Mouse (Mus musculus): Measurements from ENCODE around the gene Slc27a3. TPM values are rescaled to one million over a fixed set of nuclear protein-coding genes. Genes with fewer than 3 reads are reported as not detected.
"Not testable (repeated sequence)": the region's sequence is repeated elsewhere in the genome, so short reads cannot be mapped to it uniquely, and the experiment has no call there.

Gene Slc27a3
- polyA plus RNA-seq, 1 experiment from 2014 or later, result 11.2 TPM

- WGBS, result 71% methylated on average over 5 of the region's 5 CpGs
- Histone ChIP-seq H3K27ac (no peak overlapping the region), H3K4me1 (peaks cover 6% of the 10 kb centered on the region; the same call in 1 of the 2 replicates), H3K27me3 (no peaks in the 10 kb centered on the region), H3K4me3 (no peak overlapping the region), H3K9me3 (replicated peaks) (no peaks in the 10 kb centered on the region), H3K4me2 (no peak overlapping the region), H3K9ac (no peak overlapping the region), H3K36me3 (ENCODE audit: poor library complexity, severe bottlenecking) (no peaks in the 10 kb centered on the region)
- ATAC-seq, result peak; percentile 48; the same call in 1 of the 2 replicates
Observed at GRCm38 (mm10) chr3:90372817-90373216, 16.9 kb downstream of the Slc27a3 start.

GRCm38 (mm10) chr3:90371857-90372256, 17.9 kb downstream of the Slc27a3 start:
- H3K36me3 ChIP-seq (ENCODE audit: poor library complexity, severe bottlenecking), result no peaks in the 10 kb centered on the region
- H3K4me1 ChIP-seq, result peaks cover 6% of the 10 kb centered on the region; the same call in 1 of the 2 replicates
- no peak overlapping the region for H3K4me3 ChIP-seq
- no peaks in the 10 kb centered on the region for H3K9me3 ChIP-seq (replicated peaks)
- no peak overlapping the region for H3K9ac ChIP-seq
- no peak for ATAC-seq
- no peak overlapping the region for H3K4me2 ChIP-seq
- H3K27ac ChIP-seq, result no peak overlapping the region
- WGBS, result 80% methylated on average over 7 of the region's 7 CpGs
- no peaks in the 10 kb centered on the region for H3K27me3 ChIP-seq

- ATAC-seq, result no peak
Observed at GRCm38 (mm10) chr3:90369041-90369440, 20.7 kb downstream of the Slc27a3 start.

GRCm38 (mm10) chr3:90367001-90367632, 22.6 kb downstream of the Slc27a3 start:
- Histone ChIP-seq H3K27me3 (no peaks in the 10 kb centered on the region), H3K9ac (no peak overlapping the region), H3K4me3 (no peak overlapping the region), H3K27ac (no peak overlapping the region), H3K4me1 (peaks cover 6% of the 10 kb centered on the region; the same call in 1 of the 2 replicates), H3K4me2 (no peak overlapping the region), H3K9me3 (replicated peaks) (no peaks in the 10 kb centered on the region), H3K36me3 (ENCODE audit: poor library complexity, severe bottlenecking) (peaks cover 6% of the 10 kb centered on the region; the same call in 1 of the 2 replicates)
- WGBS, result 91% methylated on average over 5 of the region's 5 CpGs
- ATAC-seq, result no peak

More at GRCm38 (mm10) chr3:90369041-90369440, 20.7 kb downstream of the Slc27a3 start:
- no peak overlapping the region for H3K4me3 ChIP-seq
- WGBS, result 44% methylated on average over 2 of the region's 2 CpGs
- no peaks in the 10 kb centered on the region for H3K9me3 ChIP-seq (replicated peaks)
- peaks cover 6% of the 10 kb centered on the region; the same call in 1 of the 2 replicates for H3K4me1 ChIP-seq
- no peak overlapping the region for H3K9ac ChIP-seq
- 0 out of 2 replicates have a peak, but pooled peaks cover 4% of the 10 kb centered on the region for H3K36me3 ChIP-seq (ENCODE audit: poor library complexity, severe bottlenecking)
- no peak overlapping the region; the same call in 1 of the 2 replicates for H3K27ac ChIP-seq
- no peaks in the 10 kb centered on the region for H3K27me3 ChIP-seq
- H3K4me2 ChIP-seq, result no peak overlapping the region

GRCm38 (mm10) chr3:90362346-90362745, 27.4 kb downstream of the Slc27a3 start:
- Histone ChIP-seq H3K27ac (no peak overlapping the region), H3K27me3 (no peaks in the 10 kb centered on the region), H3K9ac (no peak overlapping the region), H3K4me2 (no peak overlapping the region), H3K4me1 (no peaks in the 10 kb centered on the region), H3K4me3 (no peak overlapping the region), H3K9me3 (replicated peaks) (no peaks in the 10 kb centered on the region), H3K36me3 (ENCODE audit: poor library complexity, severe bottlenecking) (peaks cover 41% of the 10 kb centered on the region)
- ATAC-seq, result no peak
- WGBS, result 87% methylated on average over 2 of the region's 2 CpGs

- Histone ChIP-seq H3K4me1 (no peaks in the 10 kb centered on the region), H3K27me3 (no peaks in the 10 kb centered on the region), H3K27ac (no peak overlapping the region), H3K36me3 (ENCODE audit: poor library complexity, severe bottlenecking) (peaks cover 50% of the 10 kb centered on the region), H3K9ac (no peak overlapping the region), H3K4me3 (no peak overlapping the region), H3K4me2 (no peak overlapping the region), H3K9me3 (replicated peaks) (no peaks in the 10 kb centered on the region)
- ATAC-seq, result no peak
- WGBS, result 83% methylated on average over 4 of the region's 4 CpGs
Observed at GRCm38 (mm10) chr3:90361476-90361875, 28.3 kb downstream of the Slc27a3 start.

- Histone ChIP-seq H3K27ac (no peak overlapping the region), H3K27me3 (no peaks in the 10 kb centered on the region), H3K36me3 (ENCODE audit: poor library complexity, severe bottlenecking) (peaks cover 70% of the 10 kb centered on the region), H3K9ac (no peak overlapping the region), H3K4me3 (no peak overlapping the region), H3K9me3 (replicated peaks) (no peaks in the 10 kb centered on the region), H3K4me2 (no peak overlapping the region), H3K4me1 (no peaks in the 10 kb centered on the region)
- ATAC-seq, result no peak
- 78% methylated on average over 1 of the region's 1 CpGs for WGBS
Observed at GRCm38 (mm10) chr3:90359230-90359629, 30.5 kb downstream of the Slc27a3 start.

GRCm38 (mm10) chr3:90357959-90358358, 31.8 kb downstream of the Slc27a3 start:
- no peak overlapping the region for H3K9ac ChIP-seq
- peaks cover 81% of the 10 kb centered on the region for H3K36me3 ChIP-seq (ENCODE audit: poor library complexity, severe bottlenecking)
- no peak overlapping the region for H3K4me3 ChIP-seq
- WGBS, result 91% methylated on average over 7 of the region's 7 CpGs
- H3K4me1 ChIP-seq, result no peaks in the 10 kb centered on the region
- H3K4me2 ChIP-seq, result no peak overlapping the region
- no peaks in the 10 kb centered on the region for H3K27me3 ChIP-seq
- ATAC-seq, result no peak
- no peak overlapping the region for H3K27ac ChIP-seq
- no peaks in the 10 kb centered on the region for H3K9me3 ChIP-seq (replicated peaks)

- Histone ChIP-seq H3K4me3 (no peak overlapping the region), H3K27me3 (no peaks in the 10 kb centered on the region), H3K9ac (no peak overlapping the region), H3K4me1 (no peaks in the 10 kb centered on the region), H3K4me2 (no peak overlapping the region), H3K36me3 (ENCODE audit: poor library complexity, severe bottlenecking) (peaks cover 66% of the 10 kb centered on the region), H3K9me3 (replicated peaks) (no peaks in the 10 kb centered on the region), H3K27ac (no peak overlapping the region)
- no peak for ATAC-seq
- WGBS, result over 99% methylated on average over 4 of the region's 4 CpGs
Observed at GRCm38 (mm10) chr3:90347847-90348246, 41.9 kb downstream of the Slc27a3 start.

- H3K9me3 ChIP-seq (replicated peaks); H3K27me3 ChIP-seq; H3K4me3 ChIP-seq; ATAC-seq; H3K4me2 ChIP-seq; H3K4me1 ChIP-seq; H3K9ac ChIP-seq; H3K27ac ChIP-seq: not testable (repeated sequence)
- WGBS, result 68% methylated on average over 2 of the region's 2 CpGs
- H3K36me3 ChIP-seq (ENCODE audit: poor library complexity, severe bottlenecking), result peaks cover 43% of the 10 kb centered on the region
Observed at GRCm38 (mm10) chr3:90342853-90343252, 46.9 kb downstream of the Slc27a3 start.

GRCm38 (mm10) chr3:90340177-90340576, 49.6 kb downstream of the Slc27a3 start:
- no peaks in the 10 kb centered on the region for H3K27me3 ChIP-seq
- H3K4me2 ChIP-seq, result no peak overlapping the region
- H3K27ac ChIP-seq, result no peak overlapping the region
- no peak for ATAC-seq
- no peaks in the 10 kb centered on the region for H3K9me3 ChIP-seq (replicated peaks)
- H3K4me3 ChIP-seq, result no peak overlapping the region
- no peak overlapping the region for H3K9ac ChIP-seq
- H3K4me1 ChIP-seq, result peaks cover 12% of the 10 kb centered on the region
- peaks cover 21% of the 10 kb centered on the region for H3K36me3 ChIP-seq (ENCODE audit: poor library complexity, severe bottlenecking)

- Histone ChIP-seq H3K9me3 (replicated peaks) (no peaks in the 10 kb centered on the region), H3K4me1 (peaks cover 12% of the 10 kb centered on the region), H3K4me2 (no peak overlapping the region), H3K36me3 (ENCODE audit: poor library complexity, severe bottlenecking) (peaks cover 14% of the 10 kb centered on the region), H3K4me3 (no peak overlapping the region), H3K9ac (no peak overlapping the region), H3K27ac (no peak overlapping the region), H3K27me3 (no peaks in the 10 kb centered on the region)
- WGBS, result 64% methylated on average over 3 of the region's 3 CpGs
- no peak for ATAC-seq
Observed at GRCm38 (mm10) chr3:90338190-90338589, 51.5 kb downstream of the Slc27a3 start.

GRCm38 (mm10) chr3:90335517-90335916, 54.2 kb downstream of the Slc27a3 start:
- Histone ChIP-seq H3K27ac (no peak overlapping the region), H3K27me3 (no peaks in the 10 kb centered on the region), H3K9me3 (replicated peaks) (no peaks in the 10 kb centered on the region), H3K4me3 (no peak overlapping the region), H3K9ac (no peak overlapping the region), H3K4me1 (peaks cover 12% of the 10 kb centered on the region), H3K36me3 (ENCODE audit: poor library complexity, severe bottlenecking) (no peaks in the 10 kb centered on the region), H3K4me2 (no peak overlapping the region)
- ATAC-seq, result no peak

All from forebrain, embryonic 13.5 days (tissue).